Mouse (Mus musculus): ENCODE measurements around the gene Adamtsl1.

- TF ChIP-seq POLR2A (IDR thresholded peaks at IDR 0.05; ENCODE audit: borderline replicate concordance, extremely low read depth, insufficient read depth, insufficient read length, poor library complexity, severe bottlenecking) (no peak), CTCF (IDR thresholded peaks at IDR 0.05; ENCODE audit: borderline replicate concordance, extremely low read depth, insufficient read depth, insufficient read length) (no peak)
Measured at GRCm38 (mm10) chr4:86335861-86336415, 822.0 kb downstream of the Adamtsl1 start.

Data from brain, embryonic 14.5 days (tissue).